Mouse (Mus musculus): ENCODE data around the gene B3gnt4. TPM values are rescaled to one million over a fixed set of nuclear protein-coding genes. Genes with fewer than 3 reads are reported as not detected.
A peak's percentile ranks its signal among the peaks of the same experiment; 100 is the strongest.

B3gnt4 gene
- polyA plus RNA-seq (2014; fragmentation: Nextera tagmentation; extraction: Ambion mirVana) = 1.4 and 1.5 TPM in 2 replicates

DNA sequence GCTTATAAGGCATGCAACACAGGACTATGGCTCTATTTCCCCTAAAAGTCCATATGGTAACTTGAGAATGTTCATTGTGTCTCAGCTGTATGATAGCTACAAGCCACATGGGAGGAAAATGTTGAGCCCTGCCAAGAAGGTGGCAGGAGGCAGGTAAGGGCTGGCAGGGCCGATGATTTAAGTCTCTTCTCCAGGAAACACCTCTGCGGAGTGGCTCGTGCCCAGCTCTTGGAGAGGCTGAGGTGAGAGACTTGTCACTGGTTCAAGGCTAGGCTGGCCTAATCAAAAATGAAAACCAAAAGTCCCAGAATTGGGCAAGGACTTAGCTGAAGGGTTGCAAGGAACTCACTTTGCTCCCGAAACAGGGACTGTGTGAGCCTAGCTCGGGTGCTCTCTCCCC lies at the start of gene B3gnt4:
B3gnt4 (plus strand) TSS at position 301 of the 400 bp plus-strand sequence.
- Histone ChIP-seq H3K9me3 (ENCODE audit: control insufficient read depth, low read length) (no peaks in the 10 kb centered on the region), H3K9ac (ENCODE audit: low read length) (no peak within 1 kb of the TSS), H3K4me2 (ENCODE audit: low read depth) (no peak within 1 kb of the TSS), H3K27ac (ENCODE audit: low read depth, low read length) (no peak within 1 kb of the TSS), H3K4me3 (ENCODE audit: low read depth, low read length) (no peak within 1 kb of the TSS), H3K27me3 (ENCODE audit: control insufficient read depth, insufficient read depth, low read length) (0 out of 2 replicates have a peak, but pooled peaks cover 2% of the 10 kb centered on the region), H3K36me3 (ENCODE audit: control insufficient read depth, insufficient read depth, low read length) (peaks cover 7% of the 10 kb centered on the region; the same call in 1 of the 2 replicates), H3K4me1 (ENCODE audit: control insufficient read depth, insufficient read depth, low read length) (no peaks in the 10 kb centered on the region)
- ATAC-seq (ENCODE audit: insufficient read depth, low FRiP score, low TSS enrichment) (no peak), DNase-seq (ENCODE audit: low spot score) (no peak)
- WGBS = 90% methylated on average over 5 of the region's 5 CpGs

DNA sequence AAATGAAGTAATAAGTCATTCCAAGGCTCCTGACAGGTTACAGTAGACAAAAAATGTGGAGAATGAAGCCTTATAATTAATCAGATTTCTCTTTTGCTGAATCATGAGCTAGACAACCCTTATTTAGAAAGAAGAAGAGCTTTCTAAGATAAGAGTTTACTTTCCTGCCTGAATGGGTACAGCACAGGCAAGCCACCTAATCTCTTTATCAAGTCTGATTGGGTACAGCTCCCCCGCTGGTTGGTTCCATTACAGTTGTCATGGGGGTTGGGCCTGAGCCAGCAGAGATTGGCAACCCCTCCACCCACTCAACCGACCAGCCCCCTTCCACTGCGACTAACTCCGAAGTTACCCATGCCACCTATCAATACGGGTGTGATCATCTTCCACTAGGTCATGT lies 48.8 kb upstream of the B3gnt4 start:
- ATAC-seq (ENCODE audit: insufficient read depth, low FRiP score, low TSS enrichment) = no peak
- Histone ChIP-seq H3K4me2 (ENCODE audit: low read depth) (no peak overlapping the region), H3K9me3 (ENCODE audit: control insufficient read depth, low read length) (no peaks in the 10 kb centered on the region), H3K4me1 (ENCODE audit: control insufficient read depth, insufficient read depth, low read length) (no peaks in the 10 kb centered on the region), H3K27ac (ENCODE audit: low read depth, low read length) (no peak overlapping the region), H3K9ac (ENCODE audit: low read length) (no peak overlapping the region), H3K36me3 (ENCODE audit: control insufficient read depth, insufficient read depth, low read length) (no peaks in the 10 kb centered on the region), H3K4me3 (ENCODE audit: low read depth, low read length) (no peak overlapping the region), H3K27me3 (ENCODE audit: control insufficient read depth, insufficient read depth, low read length) (no peaks in the 10 kb centered on the region)
- WGBS = 73% methylated on average over 5 of the region's 5 CpGs
- no peak for DNase-seq (ENCODE audit: low spot score)

DNA sequence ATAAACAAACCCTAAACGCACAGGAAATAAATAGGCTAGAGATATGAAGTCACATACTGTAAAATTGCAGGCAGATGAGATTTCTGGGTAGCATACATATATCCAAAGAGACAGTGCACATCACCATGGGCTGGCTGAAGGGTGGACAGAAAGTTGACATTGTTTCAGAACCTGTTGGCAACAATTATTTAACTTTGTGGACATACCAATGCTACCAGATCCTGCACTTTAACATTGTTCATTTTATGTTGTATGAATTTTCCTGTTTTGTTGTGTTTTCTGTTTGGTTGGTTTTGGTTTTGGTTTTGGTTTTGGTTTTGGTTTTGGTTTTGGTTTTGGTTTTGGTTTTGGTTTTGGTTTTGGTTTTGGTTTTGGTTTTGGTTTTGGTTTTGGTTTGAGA lies 45.6 kb upstream of the B3gnt4 start:
- no peaks in the 10 kb centered on the region for H3K27me3 ChIP-seq (ENCODE audit: control insufficient read depth, insufficient read depth, low read length)
- H3K4me1 ChIP-seq (ENCODE audit: control insufficient read depth, insufficient read depth, low read length) = no peaks in the 10 kb centered on the region
- DNase-seq (ENCODE audit: low spot score) (no peak), ATAC-seq (ENCODE audit: insufficient read depth, low FRiP score, low TSS enrichment) (no peak)
- 95% methylated on average over 1 of the region's 1 CpGs for WGBS
- no peaks in the 10 kb centered on the region for H3K9me3 ChIP-seq (ENCODE audit: control insufficient read depth, low read length)
- no peak overlapping the region for H3K27ac ChIP-seq (ENCODE audit: low read depth, low read length)
- no peak overlapping the region for H3K4me3 ChIP-seq (ENCODE audit: low read depth, low read length)
- no peak overlapping the region for H3K4me2 ChIP-seq (ENCODE audit: low read depth)
- no peak overlapping the region for H3K9ac ChIP-seq (ENCODE audit: low read length)
- no peaks in the 10 kb centered on the region for H3K36me3 ChIP-seq (ENCODE audit: control insufficient read depth, insufficient read depth, low read length)

DNA sequence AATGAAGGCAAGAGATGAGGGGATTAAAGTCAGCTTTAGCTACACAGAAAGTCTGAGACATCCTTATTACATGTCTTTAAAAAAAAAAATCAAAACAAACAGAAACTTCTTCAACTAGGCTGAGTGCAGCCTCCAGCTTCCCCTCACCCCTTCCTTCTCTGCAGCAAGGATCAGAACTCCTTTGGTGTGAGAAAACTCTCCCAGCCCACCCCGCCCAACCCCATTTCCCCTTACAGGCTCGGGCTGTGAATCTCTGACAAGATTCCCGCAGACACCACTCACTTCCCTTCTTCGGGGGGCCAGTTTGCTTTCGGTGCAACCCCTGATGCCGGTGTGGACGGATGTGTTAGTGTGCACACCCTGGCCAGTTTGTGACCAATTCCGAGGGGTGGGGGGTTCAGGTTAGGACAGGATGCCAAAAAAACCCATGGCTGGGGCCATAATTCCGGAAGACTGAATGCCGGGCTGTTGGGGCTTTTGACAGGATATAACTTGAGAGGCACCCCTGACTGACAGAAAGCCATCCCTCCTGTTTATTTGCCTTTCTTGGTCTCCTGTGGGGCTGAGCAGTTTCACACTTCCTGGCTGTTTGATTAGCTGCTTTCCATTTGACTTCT lies 39.4 kb upstream of the B3gnt4 start:
- Histone ChIP-seq H3K27ac (ENCODE audit: low read depth, low read length) (no peak overlapping the region), H3K4me1 (ENCODE audit: control insufficient read depth, insufficient read depth, low read length) (no peaks in the 10 kb centered on the region), H3K36me3 (ENCODE audit: control insufficient read depth, insufficient read depth, low read length) (no peaks in the 10 kb centered on the region), H3K27me3 (ENCODE audit: control insufficient read depth, insufficient read depth, low read length) (no peaks in the 10 kb centered on the region), H3K9ac (ENCODE audit: low read length) (no peak overlapping the region; the same call in 1 of the 2 replicates), H3K9me3 (ENCODE audit: control insufficient read depth, low read length) (no peaks in the 10 kb centered on the region), H3K4me2 (ENCODE audit: low read depth) (no peak overlapping the region; the same call in 1 of the 2 replicates), H3K4me3 (ENCODE audit: low read depth, low read length) (no peak overlapping the region)
- peak; percentile 11 for DNase-seq (ENCODE audit: low spot score)
- WGBS = 40% methylated on average over 10 of the region's 10 CpGs
- no peak for ATAC-seq (ENCODE audit: insufficient read depth, low FRiP score, low TSS enrichment)

DNA sequence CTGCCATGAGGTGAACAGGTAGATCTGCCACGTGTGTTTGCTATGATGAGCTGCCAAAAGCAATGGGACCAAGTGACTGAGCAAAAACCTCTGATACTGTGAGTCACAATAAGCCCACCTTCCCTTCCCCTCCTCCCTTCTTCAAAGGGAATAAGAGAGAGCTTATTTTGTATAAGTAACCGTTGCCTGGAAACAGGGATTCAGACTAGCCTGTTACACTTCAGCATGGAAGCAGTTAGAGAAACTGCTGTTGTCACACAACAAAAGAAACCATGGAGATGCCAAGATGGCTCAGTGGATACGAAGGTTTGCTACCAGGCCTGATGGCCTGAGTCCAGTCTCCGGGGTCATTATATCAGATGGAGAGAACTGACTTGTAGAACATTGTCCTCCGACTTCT lies 36.4 kb upstream of the B3gnt4 start:
- no peak for ATAC-seq (ENCODE audit: insufficient read depth, low FRiP score, low TSS enrichment)
- Histone ChIP-seq H3K27me3 (ENCODE audit: control insufficient read depth, insufficient read depth, low read length) (no peaks in the 10 kb centered on the region), H3K9me3 (ENCODE audit: control insufficient read depth, low read length) (no peaks in the 10 kb centered on the region), H3K4me3 (ENCODE audit: low read depth, low read length) (no peak overlapping the region), H3K36me3 (ENCODE audit: control insufficient read depth, insufficient read depth, low read length) (no peaks in the 10 kb centered on the region), H3K4me2 (ENCODE audit: low read depth) (no peak overlapping the region), H3K9ac (ENCODE audit: low read length) (no peak overlapping the region), H3K27ac (ENCODE audit: low read depth, low read length) (no peak overlapping the region), H3K4me1 (ENCODE audit: control insufficient read depth, insufficient read depth, low read length) (no peaks in the 10 kb centered on the region)
- DNase-seq (ENCODE audit: low spot score) = no peak
- WGBS = 70% methylated on average over 5 of the region's 5 CpGs

DNA sequence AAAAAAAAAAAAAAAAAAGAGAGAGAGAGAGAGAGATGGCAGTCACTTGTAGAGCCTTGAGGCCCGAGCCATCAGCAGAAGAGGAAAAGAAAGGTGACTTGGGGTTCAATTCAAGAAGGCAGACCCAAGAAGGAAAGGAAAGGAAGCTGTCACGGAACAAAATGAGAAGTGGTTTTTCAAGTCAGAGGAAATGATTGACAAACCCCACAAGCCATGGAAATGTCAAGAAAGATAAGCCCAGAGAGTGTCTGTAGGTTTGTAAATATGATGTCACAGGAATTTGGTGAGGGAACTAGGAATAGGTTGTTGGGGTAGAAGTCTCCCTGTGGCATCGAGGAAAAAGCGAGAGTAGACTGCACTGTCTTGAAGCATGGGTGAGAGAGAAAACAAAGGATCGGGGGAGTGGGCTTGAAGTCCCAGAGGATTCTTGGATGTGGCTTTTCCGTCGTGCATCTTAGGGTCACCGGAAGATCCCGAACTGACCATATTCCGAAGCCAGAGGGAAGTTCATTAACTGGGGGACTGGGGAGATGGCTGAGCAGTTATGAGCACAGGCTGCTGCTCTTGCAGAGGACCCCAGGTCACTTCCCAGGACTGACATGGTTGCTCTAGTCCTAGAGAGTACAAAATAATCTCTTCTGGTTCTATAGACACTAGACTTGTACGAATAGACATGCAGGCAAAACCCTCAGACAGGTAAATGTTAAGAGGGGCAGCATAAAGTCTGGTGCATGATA lies 22.4 kb upstream of the B3gnt4 start:
- Histone ChIP-seq H3K4me2 (ENCODE audit: low read depth) (no peak overlapping the region), H3K4me3 (ENCODE audit: low read depth, low read length) (no peak overlapping the region), H3K27me3 (ENCODE audit: control insufficient read depth, insufficient read depth, low read length) (no peaks in the 10 kb centered on the region), H3K36me3 (ENCODE audit: control insufficient read depth, insufficient read depth, low read length) (no peaks in the 10 kb centered on the region), H3K4me1 (ENCODE audit: control insufficient read depth, insufficient read depth, low read length) (0 out of 2 replicates have a peak, but pooled peaks cover 4% of the 10 kb centered on the region), H3K9ac (ENCODE audit: low read length) (no peak overlapping the region), H3K27ac (ENCODE audit: low read depth, low read length) (no peak overlapping the region), H3K9me3 (ENCODE audit: control insufficient read depth, low read length) (no peaks in the 10 kb centered on the region)
- no peak for DNase-seq (ENCODE audit: low spot score)
- ATAC-seq (ENCODE audit: insufficient read depth, low FRiP score, low TSS enrichment) = no peak
- 87% methylated on average over 11 of the region's 11 CpGs for WGBS

DNA sequence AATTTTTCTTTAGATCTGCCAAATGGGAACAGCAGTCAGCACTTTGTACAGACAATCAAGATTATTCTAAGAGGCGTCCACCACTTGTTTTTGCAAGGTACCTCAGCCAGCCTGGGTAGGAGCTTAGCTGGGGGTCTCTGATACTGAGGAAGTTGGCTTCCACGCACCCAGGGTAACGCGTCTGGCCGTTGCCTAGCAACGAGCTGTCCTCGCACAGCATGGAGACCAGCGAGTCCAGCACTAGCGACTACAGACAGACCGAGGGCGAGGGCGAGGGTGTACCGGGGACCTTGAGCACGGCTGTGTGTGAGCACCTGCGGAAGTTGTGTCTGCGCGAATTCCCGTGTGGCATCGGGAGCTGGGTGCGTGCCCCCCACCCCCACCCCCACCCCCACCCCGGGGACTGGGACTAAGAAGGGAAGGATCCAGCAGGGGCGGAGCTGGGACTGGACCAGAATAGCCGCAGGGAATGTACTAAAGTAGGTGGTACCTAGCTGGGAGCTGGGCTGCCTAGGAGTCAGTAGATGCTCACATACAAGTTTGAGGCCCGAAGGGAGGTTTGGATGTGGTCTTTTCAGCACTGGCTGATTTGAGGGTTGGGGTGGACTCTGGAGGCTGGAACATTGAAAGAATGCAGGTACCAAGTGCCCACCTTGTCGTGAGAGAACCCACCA lies 21.0 kb upstream of the B3gnt4 start, which contains the start of the genes Lrrc43 and Il31:
Lrrc43 (plus strand) TSS at position 194 of the 674 bp plus-strand sequence.
Il31 (minus strand) TSS at position 378 of the 674 bp plus-strand sequence.
- no peaks in the 10 kb centered on the region for H3K27me3 ChIP-seq (ENCODE audit: control insufficient read depth, insufficient read depth, low read length)
- no peaks in the 10 kb centered on the region for H3K36me3 ChIP-seq (ENCODE audit: control insufficient read depth, insufficient read depth, low read length)
- no peaks in the 10 kb centered on the region for H3K9me3 ChIP-seq (ENCODE audit: control insufficient read depth, low read length)
- 0 out of 2 replicates have a peak, but pooled peaks have one; percentile 41 for ATAC-seq (ENCODE audit: insufficient read depth, low FRiP score, low TSS enrichment)
- WGBS = 9% methylated on average over 25 of the region's 25 CpGs
- 0 out of 2 replicates have a peak, but pooled peaks cover 4% of the 10 kb centered on the region for H3K4me1 ChIP-seq (ENCODE audit: control insufficient read depth, insufficient read depth, low read length)
- 0 out of 2 replicates have a peak within 1 kb of the TSS, but pooled peaks have one; percentile 7 for H3K4me3 ChIP-seq (ENCODE audit: low read depth, low read length)
- no peak within 1 kb of the TSS for H3K9ac ChIP-seq (ENCODE audit: low read length)
- no peak within 1 kb of the TSS for H3K27ac ChIP-seq (ENCODE audit: low read depth, low read length)
- peak; percentile 70 for DNase-seq (ENCODE audit: low spot score)
- H3K4me2 ChIP-seq (ENCODE audit: low read depth) = peak within 1 kb of the TSS; percentile 45

DNA sequence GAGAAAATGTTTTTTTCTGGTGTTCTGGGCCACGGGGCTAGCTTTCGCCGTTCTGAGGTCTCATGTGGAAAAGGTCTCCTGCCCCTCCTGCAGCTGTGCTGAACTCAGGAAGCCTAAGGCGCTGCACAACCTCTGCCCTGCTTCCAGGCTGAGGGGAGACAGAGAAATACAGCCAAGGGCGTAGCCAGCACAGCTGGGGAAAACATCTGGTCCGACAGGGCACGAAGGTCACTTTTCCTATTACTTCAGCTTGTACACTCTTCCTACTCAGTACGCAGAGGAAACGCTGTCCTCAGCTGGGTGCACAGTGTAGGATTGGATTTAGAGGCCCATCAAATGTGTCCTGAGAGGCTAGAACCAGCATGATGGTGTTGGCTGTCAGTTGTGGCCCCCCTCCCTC lies 20.3 kb upstream of the B3gnt4 start:
- Histone ChIP-seq H3K9me3 (ENCODE audit: control insufficient read depth, low read length) (no peaks in the 10 kb centered on the region), H3K4me2 (ENCODE audit: low read depth) (no peak overlapping the region), H3K27me3 (ENCODE audit: control insufficient read depth, insufficient read depth, low read length) (no peaks in the 10 kb centered on the region), H3K36me3 (ENCODE audit: control insufficient read depth, insufficient read depth, low read length) (no peaks in the 10 kb centered on the region), H3K9ac (ENCODE audit: low read length) (no peak overlapping the region), H3K27ac (ENCODE audit: low read depth, low read length) (no peak overlapping the region), H3K4me1 (ENCODE audit: control insufficient read depth, insufficient read depth, low read length) (0 out of 2 replicates have a peak, but pooled peaks cover 4% of the 10 kb centered on the region), H3K4me3 (ENCODE audit: low read depth, low read length) (no peak overlapping the region)
- DNase-seq (ENCODE audit: low spot score) = no peak
- ATAC-seq (ENCODE audit: insufficient read depth, low FRiP score, low TSS enrichment) = no peak
- 46% methylated on average over 9 of the region's 9 CpGs for WGBS

Measured in neural tube, embryonic 11.5 days (tissue).